Mouse (Mus musculus) liver, adult 2 months (tissue): ENCODE results near the gene Spata31d1b. TPM values are rescaled to one million over a fixed set of nuclear protein-coding genes. Genes with fewer than 3 reads are reported as not detected.

Experiments used
- DNase-seq: peaks from one replicate; pipeline ENCODE4 v3.0.0-alpha.2; 2011; ENCODE audit warnings: low read depth, low spot score; ENCODE audit errors: extremely low read depth
- H3K27ac ChIP-seq: fragments of 200-500 bp; replicated peaks from 2 replicates; pipeline ENCODE4 v1.5.1; 2012; ENCODE audit warnings: low read depth, mild to moderate bottlenecking, control low read depth, inconsistent platforms, low read length; ENCODE audit not compliant: insufficient read depth
- H3K27me3 ChIP-seq: fragments of 200-500 bp; 2 replicates; pipeline ENCODE4 v1.6.1; 2012; ENCODE audit warnings: mild to moderate bottlenecking, moderate library complexity, low read length, inconsistent platforms; ENCODE audit not compliant: control insufficient read depth, insufficient read depth
- H3K36me3 ChIP-seq: fragments of 200-500 bp; 2 replicates; pipeline ENCODE4 v1.6.1; 2012; ENCODE audit warnings: low read length, inconsistent platforms; ENCODE audit not compliant: control insufficient read depth, insufficient read depth
- H3K4me1 ChIP-seq: fragments of 200-500 bp; 2 replicates; pipeline ENCODE4 v1.6.1; 2011; ENCODE audit warnings: low read length; ENCODE audit not compliant: control insufficient read depth, insufficient read depth
- H3K4me3 ChIP-seq: fragments of 200-500 bp; 2 replicates; pipeline ENCODE4 v1.5.1; 2011; ENCODE audit warnings: low read depth, mild to moderate bottlenecking, control low read depth, low read length, moderate library complexity; ENCODE audit not compliant: insufficient read depth
- H3K79me2 ChIP-seq: fragments of 200-500 bp; 2 replicates; pipeline ENCODE4 v1.6.1; 2012; ENCODE audit warnings: inconsistent platforms, mild to moderate bottlenecking, low read length, moderate library complexity; ENCODE audit not compliant: control insufficient read depth, insufficient read depth
- H3K9ac ChIP-seq: fragments of 200-500 bp; 2 replicates; pipeline ENCODE4 v1.6.1; 2012; ENCODE audit warnings: low read depth, mild to moderate bottlenecking, control low read depth, inconsistent platforms, low read length
- CTCF ChIP-seq: fragments of 200-500 bp; IDR thresholded peaks from 2 replicates; pipeline ENCODE4 v1.5.1; 2011; ENCODE audit warnings: low read depth, low read length, control low read depth
- POLR2A ChIP-seq: fragments of 200-500 bp; IDR thresholded peaks from 2 replicates; pipeline ENCODE4 v1.6.1; 2011; ENCODE audit warnings: low read length, control low read depth; ENCODE audit not compliant: insufficient read depth; ENCODE audit errors: extremely low read depth
- WGBS: fragments of 180-500 bp; shearing (Covaris S2); methylation state at CpG from one replicate; pipeline ENCODE4 v1.1.7; 2018; 5-methylcytosine and 5-hydroxymethylcytosine counted together
- polyA plus RNA-seq: library from polyadenylated mRNA; depleted of rRNA; stranded (reverse); fragments of >200 nt; gene quantifications from 2 replicates; pipeline ENCODE4 v1.2.3, GENCODE M21; 2012
- total RNA-seq: library from RNA; depleted of rRNA; stranded (reverse); fragments of >200 nt; gene quantifications from 2 replicates; pipeline ENCODE4 v1.2.3, GENCODE M21; 2014

Gene Spata31d1b
- total and polyA plus RNA-seq, 2 experiments = not detected

DNA sequence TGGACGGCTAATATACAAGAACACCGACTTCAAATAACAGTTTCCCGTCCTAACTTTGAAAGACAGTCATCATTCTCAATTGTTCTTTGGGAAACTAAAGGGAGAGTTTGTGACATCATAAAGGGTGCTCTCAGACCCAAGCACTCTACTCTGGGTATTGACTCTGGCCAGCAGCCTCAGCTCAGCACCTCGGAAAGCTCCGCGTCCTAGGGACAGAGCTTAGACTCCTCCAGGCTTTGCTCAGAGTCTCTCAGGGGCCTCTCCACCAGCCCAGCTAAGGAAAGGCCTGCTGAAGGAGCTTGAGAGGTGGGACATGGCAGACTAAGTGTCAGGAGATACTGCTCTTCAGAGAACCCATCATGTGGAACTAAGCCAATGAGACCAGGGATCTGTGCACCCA is 34.1 kb downstream of the Spata31d1b start:
- WGBS = 82% methylated on average over 6 of the region's 6 CpGs
- Histone ChIP-seq H3K27me3 (no peaks in the 10 kb centered on the region), H3K4me1 (no peaks in the 10 kb centered on the region), H3K9ac (no peak overlapping the region), H3K4me3 (no peak overlapping the region), H3K36me3 (no peaks in the 10 kb centered on the region), H3K79me2 (no peaks in the 10 kb centered on the region), H3K27ac (no peak overlapping the region)
- DNase-seq = no peak
- TF ChIP-seq CTCF (no peak), POLR2A (no peak)

DNA sequence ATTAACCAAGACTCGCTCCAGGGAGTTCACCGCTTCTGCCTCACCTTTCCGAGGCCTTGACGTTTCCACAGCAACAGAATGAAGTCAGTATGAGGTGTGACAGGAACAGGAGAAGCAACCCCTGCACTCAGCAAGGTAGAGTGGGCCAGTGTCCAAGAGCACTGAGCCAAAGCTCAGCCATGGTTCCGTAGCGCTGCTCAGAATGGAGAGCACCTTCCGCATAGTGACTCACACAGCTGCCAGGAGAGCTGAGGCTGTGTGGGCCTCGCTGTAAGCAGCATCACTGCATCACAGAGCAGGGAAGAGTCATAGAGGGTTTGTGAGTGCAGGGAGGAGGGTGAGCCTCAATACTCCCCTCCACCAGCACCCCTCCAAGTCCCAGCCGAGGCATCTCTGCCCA is 34.6 kb downstream of the Spata31d1b start, which contains the start of gene 1700014D04Rik:
TSS of gene 1700014D04Rik (minus strand) at position 42 of the 400 bp plus-strand sequence.
- no peaks in the 10 kb centered on the region for H3K79me2 ChIP-seq
- 87% methylated on average over 9 of the region's 9 CpGs for WGBS
- TF ChIP-seq CTCF (no peak), POLR2A (no peak)
- H3K27me3 ChIP-seq = no peaks in the 10 kb centered on the region
- no peak within 1 kb of the TSS for H3K27ac ChIP-seq
- DNase-seq = no peak
- no peaks in the 10 kb centered on the region for H3K36me3 ChIP-seq
- no peak within 1 kb of the TSS for H3K9ac ChIP-seq
- H3K4me1 ChIP-seq = no peaks in the 10 kb centered on the region
- H3K4me3 ChIP-seq = no peak within 1 kb of the TSS

DNA sequence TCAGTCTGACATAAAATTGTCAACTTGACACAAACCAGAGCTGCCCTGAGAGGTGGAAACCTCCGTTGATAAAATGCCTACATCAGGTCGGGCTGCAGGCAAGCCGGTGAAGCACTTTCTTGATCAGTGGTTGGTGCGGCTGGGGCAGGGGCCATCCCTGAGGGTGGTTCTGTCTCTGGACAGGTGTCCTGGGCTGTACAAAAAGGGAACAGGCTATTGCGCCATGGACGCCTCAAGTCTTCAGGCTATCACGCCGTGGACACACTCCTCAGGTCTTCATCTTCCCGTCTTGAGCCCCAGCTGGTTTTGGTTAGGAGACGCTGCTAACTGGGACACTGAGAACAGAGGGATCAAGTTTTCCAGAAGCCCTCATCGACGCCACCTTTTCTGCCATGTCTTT is 38.2 kb downstream of the Spata31d1b start:
- H3K79me2 ChIP-seq = no peaks in the 10 kb centered on the region
- no peak for DNase-seq
- no peaks in the 10 kb centered on the region for H3K4me1 ChIP-seq
- TF ChIP-seq CTCF (no peak), POLR2A (no peak)
- no peaks in the 10 kb centered on the region for H3K27me3 ChIP-seq
- 87% methylated on average over 12 of the region's 12 CpGs for WGBS
- no peak overlapping the region for H3K27ac ChIP-seq
- H3K36me3 ChIP-seq = peaks cover 2% of the 10 kb centered on the region; the same call in 1 of the 2 replicates
- no peak overlapping the region for H3K4me3 ChIP-seq
- no peak overlapping the region for H3K9ac ChIP-seq

DNA sequence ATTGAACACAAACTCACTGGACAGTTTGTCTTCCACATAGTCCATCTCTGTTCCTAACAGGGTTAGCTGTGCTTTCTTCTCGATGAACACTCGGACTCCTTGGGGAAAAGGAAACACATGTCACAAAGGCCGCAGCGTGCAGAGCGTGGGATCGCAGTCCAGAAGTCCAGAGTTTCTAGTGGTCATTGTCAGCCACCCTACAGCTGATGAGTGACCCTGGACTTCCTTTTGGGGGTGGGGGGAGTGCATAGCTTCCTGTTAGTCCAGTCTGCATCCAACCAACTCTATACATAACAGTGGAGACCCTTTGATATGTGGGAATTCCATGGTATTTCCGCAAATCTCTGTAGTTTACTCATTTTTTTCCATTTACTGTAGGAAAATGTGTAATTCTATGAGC is 44.8 kb downstream of the Spata31d1b start:
- H3K9ac ChIP-seq = no peak overlapping the region
- DNase-seq = no peak
- no peak overlapping the region for H3K4me3 ChIP-seq
- whole genome bisulfite sequencing = 87% methylated on average over 7 of the region's 7 CpGs
- no peak overlapping the region for H3K27ac ChIP-seq
- peaks cover 28% of the 10 kb centered on the region for H3K36me3 ChIP-seq
- TF ChIP-seq POLR2A (no peak), CTCF (no peak)
- H3K4me1 ChIP-seq = no peaks in the 10 kb centered on the region
- no peaks in the 10 kb centered on the region for H3K79me2 ChIP-seq
- H3K27me3 ChIP-seq = no peaks in the 10 kb centered on the region

DNA sequence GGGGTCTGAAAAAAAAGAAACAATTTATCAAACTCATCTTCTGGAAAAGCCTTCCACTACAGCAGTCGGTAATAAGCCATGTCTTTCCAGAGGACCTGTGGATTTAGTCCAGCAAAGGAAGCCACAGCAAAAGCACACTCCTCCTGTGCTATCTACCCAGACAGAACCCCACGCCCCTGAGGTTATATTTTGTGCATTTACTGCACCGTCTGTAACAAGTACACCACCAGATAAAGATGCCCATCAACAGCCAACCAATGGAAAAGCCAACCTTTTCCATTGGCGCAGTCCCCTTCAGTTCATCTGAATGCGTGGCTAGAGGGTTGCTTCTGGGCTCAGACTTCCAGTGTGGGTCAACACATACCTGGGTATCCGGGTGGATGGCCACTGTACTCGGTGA is 50.7 kb downstream of the Spata31d1b start:
- no peak for DNase-seq
- WGBS = 92% methylated on average over 7 of the region's 7 CpGs

DNA sequence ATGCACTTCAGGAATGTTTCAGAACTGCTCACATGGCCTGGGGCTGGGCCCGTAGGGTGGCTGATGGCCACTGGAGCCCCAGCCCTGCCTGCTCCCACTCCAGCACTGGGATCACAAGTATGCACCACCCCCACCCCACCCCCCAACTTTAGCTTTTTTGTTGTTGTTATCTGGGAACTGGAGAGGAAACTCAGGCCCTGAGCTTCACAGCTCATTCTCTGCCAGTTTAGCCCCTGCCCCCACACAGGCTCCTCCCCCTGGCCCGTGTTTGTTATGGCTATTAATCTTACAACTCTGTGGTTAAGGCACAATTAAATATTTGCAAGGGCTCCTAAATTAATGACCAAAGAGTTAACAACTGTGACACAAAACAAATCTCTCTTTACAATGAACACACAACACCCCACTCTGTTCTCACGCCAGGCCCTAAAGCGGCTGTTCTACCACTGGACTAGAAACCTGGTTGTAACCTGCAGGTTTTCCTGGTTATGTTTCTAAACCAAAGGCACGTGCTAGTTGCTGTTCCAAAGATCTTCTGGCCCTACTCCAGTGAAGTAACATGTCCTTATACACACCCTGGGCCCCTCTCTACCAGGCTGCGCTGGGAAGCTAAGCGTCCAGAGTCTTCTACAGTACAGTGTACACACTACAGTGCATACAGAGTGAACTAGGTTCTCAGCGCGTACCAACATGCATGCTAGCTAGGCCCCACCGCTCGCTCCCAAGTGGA is 54.9 kb downstream of the Spata31d1b start:
- Histone ChIP-seq H3K9ac (no peak overlapping the region), H3K79me2 (peaks cover 28% of the 10 kb centered on the region), H3K27ac (no peak overlapping the region), H3K36me3 (peaks cover 6% of the 10 kb centered on the region; the same call in 1 of the 2 replicates), H3K4me3 (no peak overlapping the region), H3K4me1 (peaks cover 28% of the 10 kb centered on the region), H3K27me3 (no peaks in the 10 kb centered on the region)
- no peak for TF ChIP-seq CTCF
- TF ChIP-seq POLR2A = no peak
- DNase-seq = peak; percentile 75
- 34% methylated on average over 11 of the region's 11 CpGs for WGBS

More for the DNA sequence above, 50.7 kb downstream of the Spata31d1b start:
- peaks cover 25% of the 10 kb centered on the region for H3K36me3 ChIP-seq
- H3K27ac ChIP-seq = no peak overlapping the region
- H3K79me2 ChIP-seq = peaks cover 22% of the 10 kb centered on the region
- H3K27me3 ChIP-seq = no peaks in the 10 kb centered on the region
- TF ChIP-seq CTCF = no peak
- no peak for TF ChIP-seq POLR2A
- no peak overlapping the region for H3K4me3 ChIP-seq
- peaks cover 15% of the 10 kb centered on the region for H3K4me1 ChIP-seq
- no peak overlapping the region for H3K9ac ChIP-seq
